Mouse (Mus musculus) limb, embryonic 11.5 days (tissue): ENCODE data around the gene Adcy2. TPM values are rescaled to one million over a fixed set of nuclear protein-coding genes. Genes with fewer than 3 reads are reported as not detected.
A peak's percentile ranks its signal among the peaks of the same experiment; 100 is the strongest.

Source experiments
- ATAC-seq: fragments of 200-750 bp; cut with Nextera tagmentation; 2 replicates; pipeline ENCODE4 v1.8.0; 2017; ENCODE audit warnings: low read depth; ENCODE audit not compliant: insufficient number of reproducible peaks, low FRiP score, low TSS enrichment
- DNase-seq: peaks from one replicate; pipeline ENCODE4 v3.0.0-alpha.2; 2015; ENCODE audit warnings: low spot score
- H3K27ac ChIP-seq: fragments of 300-500 bp; sonication (generic); replicated peaks from 2 replicates; pipeline ENCODE4 v1.5.1; 2014; ENCODE audit warnings: low read depth, mild to moderate bottlenecking, low read length
- H3K27me3 ChIP-seq: fragments of 300-500 bp; sonication (generic); 2 replicates; pipeline ENCODE4 v1.6.1; 2014; ENCODE audit warnings: mild to moderate bottlenecking, low read length, mixed read lengths; ENCODE audit not compliant: control insufficient read depth, insufficient read depth
- H3K36me3 ChIP-seq: fragments of 300-500 bp; sonication (generic); 2 replicates; pipeline ENCODE4 v1.6.1; 2014; ENCODE audit warnings: mild to moderate bottlenecking, low read length, moderate library complexity, mixed read lengths; ENCODE audit not compliant: control insufficient read depth, insufficient read depth
- H3K4me1 ChIP-seq: fragments of 300-500 bp; sonication (generic); 2 replicates; pipeline ENCODE4 v1.6.1; 2014; ENCODE audit warnings: low read length, mixed read lengths; ENCODE audit not compliant: control insufficient read depth, insufficient read depth
- H3K4me2 ChIP-seq: fragments of 300-500 bp; sonication (generic); 2 replicates; pipeline ENCODE4 v1.6.1; 2014; ENCODE audit warnings: low read depth, mild to moderate bottlenecking, moderate library complexity; ENCODE audit not compliant: severe bottlenecking
- H3K4me3 ChIP-seq: fragments of 300-500 bp; sonication (generic); 2 replicates; pipeline ENCODE4 v1.5.1; 2014; ENCODE audit warnings: low read depth, low read length
- H3K9ac ChIP-seq: fragments of 300-500 bp; sonication (generic); 2 replicates; pipeline ENCODE4 v1.6.1; 2014; ENCODE audit warnings: mild to moderate bottlenecking, low read length
- H3K9me3 ChIP-seq: fragments of 300-500 bp; sonication (generic); 2 replicates; pipeline ENCODE4 v1.6.1; 2016; ENCODE audit warnings: low read length; ENCODE audit not compliant: control insufficient read depth
- WGBS: fragments of 180-500 bp; shearing (Covaris S2); extraction: QIAGEN DNeasy Blood & Tissue Kit; methylation state at CpG from one replicate; pipeline ENCODE4 v1.1.7; 2014; 5-methylcytosine and 5-hydroxymethylcytosine counted together
- polyA plus RNA-seq: library from polyadenylated mRNA; unstranded; fragments of >200 nt; fragmentation: Nextera tagmentation; extraction: Ambion mirVana; gene quantifications from 2 replicates; pipeline ENCODE4 v1.2.1, GENCODE M21; 2014

Gene Adcy2
- polyA plus RNA-seq, 1 experiment from 2014 or later = 3.1 TPM

DNA sequence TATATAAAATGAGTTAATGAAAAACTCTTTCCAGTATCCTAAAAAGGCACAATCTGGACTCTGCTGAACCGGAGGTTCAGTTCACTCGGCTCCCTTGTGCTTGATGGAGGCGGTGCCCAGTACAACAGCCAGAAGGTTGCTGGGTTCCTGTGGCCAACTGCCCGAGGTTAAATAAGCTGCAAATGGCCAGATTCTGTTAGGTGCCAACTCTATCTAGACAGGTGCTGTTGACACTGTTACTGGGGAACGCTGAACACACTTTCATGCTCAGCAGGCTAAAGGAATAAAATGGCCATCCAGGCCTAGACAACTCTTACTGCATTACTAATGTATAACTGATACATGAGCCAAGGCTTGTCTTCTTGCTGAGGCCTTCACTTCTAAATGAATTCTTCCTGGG, 7.6 kb upstream of the Adcy2 start:
- Histone ChIP-seq H3K27me3 (no peaks in the 10 kb centered on the region), H3K4me1 (no peaks in the 10 kb centered on the region), H3K4me2 (no peak overlapping the region), H3K36me3 (no peaks in the 10 kb centered on the region), H3K9me3 (no peaks in the 10 kb centered on the region), H3K9ac (no peak overlapping the region), H3K4me3 (no peak overlapping the region), H3K27ac (no peak overlapping the region)
- no peak for ATAC-seq
- DNase-seq = no peak
- WGBS = 76% methylated on average over 5 of the region's 5 CpGs

DNA sequence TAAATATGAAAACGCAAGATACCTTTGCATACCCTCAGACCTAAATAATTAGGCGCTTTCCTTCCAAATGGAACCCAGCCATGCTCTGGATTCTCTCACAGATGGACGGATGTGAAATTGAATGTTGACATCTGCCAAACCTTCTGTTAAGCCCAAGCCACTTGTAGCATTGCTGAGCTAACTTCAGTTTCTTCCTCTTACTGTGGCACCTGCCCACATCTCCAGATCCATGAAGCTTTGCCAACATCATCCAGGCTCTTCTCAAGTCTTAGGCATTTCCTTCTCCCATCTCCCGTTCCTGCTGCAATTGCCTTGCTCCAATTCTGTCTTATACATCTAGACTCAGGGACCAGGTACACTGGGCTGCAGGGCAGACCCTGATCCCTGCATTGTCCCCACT, 6.8 kb upstream of the Adcy2 start:
- Histone ChIP-seq H3K4me2 (no peak overlapping the region), H3K4me3 (no peak overlapping the region), H3K27ac (no peak overlapping the region), H3K36me3 (no peaks in the 10 kb centered on the region), H3K4me1 (no peaks in the 10 kb centered on the region), H3K27me3 (no peaks in the 10 kb centered on the region), H3K9ac (no peak overlapping the region), H3K9me3 (no peaks in the 10 kb centered on the region)
- DNase-seq (no peak), ATAC-seq (no peak)
- 85% methylated on average over 4 of the region's 4 CpGs for WGBS

DNA sequence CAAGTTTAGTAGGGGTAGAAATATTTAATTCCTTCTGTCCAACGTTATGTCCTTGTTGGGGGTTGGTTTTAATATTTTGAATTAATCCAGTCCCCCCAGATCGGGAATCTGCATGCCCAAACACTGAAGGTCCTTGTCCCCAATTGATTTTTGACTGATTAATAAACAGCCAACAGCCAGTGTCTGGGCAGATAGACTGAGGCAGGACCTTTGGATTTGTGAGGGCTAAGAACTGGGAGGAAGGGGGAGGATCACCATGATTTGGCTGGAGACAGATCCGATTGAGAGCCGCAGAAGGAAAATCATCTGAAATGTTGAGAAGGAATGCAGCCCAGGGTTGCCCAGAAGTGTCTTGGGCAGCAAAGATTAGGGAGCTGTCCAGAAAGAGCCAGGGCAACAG, 5.1 kb upstream of the Adcy2 start:
- H3K4me3 ChIP-seq = no peak overlapping the region
- no peak for DNase-seq
- 0 out of 2 replicates have a peak, but pooled peaks cover 2% of the 10 kb centered on the region for H3K27me3 ChIP-seq
- no peak overlapping the region for H3K27ac ChIP-seq
- H3K9me3 ChIP-seq = no peaks in the 10 kb centered on the region
- no peaks in the 10 kb centered on the region for H3K4me1 ChIP-seq
- no peak overlapping the region for H3K4me2 ChIP-seq
- WGBS = 83% methylated on average over 4 of the region's 4 CpGs
- H3K36me3 ChIP-seq = no peaks in the 10 kb centered on the region
- no peak overlapping the region for H3K9ac ChIP-seq
- no peak for ATAC-seq

DNA sequence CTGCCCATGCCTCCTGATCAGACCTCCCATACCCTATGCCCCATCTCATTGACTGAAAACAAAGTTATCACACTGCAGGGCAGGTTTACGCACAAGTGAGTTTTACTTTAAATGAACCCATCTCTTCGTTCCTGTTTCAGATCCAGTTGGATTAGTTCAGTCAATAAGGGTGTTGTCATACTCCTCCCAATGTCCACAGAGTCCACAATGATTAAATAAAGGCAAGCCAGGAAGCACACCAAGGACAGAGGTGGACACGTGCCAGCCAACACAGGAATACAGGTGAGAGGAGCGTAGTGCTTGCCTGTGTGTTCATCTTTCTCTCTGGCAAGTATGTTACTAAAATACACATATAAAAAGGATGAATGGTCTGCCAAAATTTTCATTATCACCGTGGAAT, 3.3 kb upstream of the Adcy2 start:
- WGBS = 78% methylated on average over 5 of the region's 5 CpGs
- no peaks in the 10 kb centered on the region for H3K36me3 ChIP-seq
- ATAC-seq = no peak

DNA sequence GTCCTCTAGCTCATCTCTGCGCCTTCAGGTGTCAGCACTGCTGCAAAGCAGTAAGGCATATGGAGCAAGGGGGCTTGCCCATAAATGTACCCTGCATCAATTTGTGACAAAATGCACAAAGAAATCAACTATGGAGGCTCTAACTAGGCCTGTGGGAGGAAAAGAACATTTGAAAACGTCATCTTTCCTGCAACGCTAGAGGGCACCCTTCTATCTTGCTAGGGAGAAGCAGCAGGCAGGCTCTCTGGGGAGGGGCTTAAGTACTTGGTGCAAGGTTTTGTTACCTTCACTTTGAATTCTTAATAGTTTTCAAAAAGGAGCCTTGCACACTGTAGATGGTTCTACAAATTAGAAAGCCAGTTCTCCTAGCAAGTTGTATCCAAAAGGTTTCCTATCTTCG, 2.8 kb upstream of the Adcy2 start:
- Histone ChIP-seq H3K9me3 (no peaks in the 10 kb centered on the region), H3K27me3 (peaks cover 11% of the 10 kb centered on the region), H3K9ac (no peak overlapping the region), H3K27ac (no peak overlapping the region), H3K36me3 (no peaks in the 10 kb centered on the region), H3K4me2 (no peak overlapping the region), H3K4me1 (no peaks in the 10 kb centered on the region), H3K4me3 (no peak overlapping the region)
- ATAC-seq = no peak
- peak; percentile 71 for DNase-seq
- WGBS = 29% methylated on average over 4 of the region's 4 CpGs

More for the DNA sequence above, 3.3 kb upstream of the Adcy2 start:
- H3K9me3 ChIP-seq = no peaks in the 10 kb centered on the region
- peaks cover 11% of the 10 kb centered on the region for H3K27me3 ChIP-seq
- H3K4me3 ChIP-seq = no peak overlapping the region
- H3K27ac ChIP-seq = no peak overlapping the region
- DNase-seq = no peak
- no peaks in the 10 kb centered on the region for H3K4me1 ChIP-seq
- no peak overlapping the region for H3K9ac ChIP-seq
- no peak overlapping the region for H3K4me2 ChIP-seq

DNA sequence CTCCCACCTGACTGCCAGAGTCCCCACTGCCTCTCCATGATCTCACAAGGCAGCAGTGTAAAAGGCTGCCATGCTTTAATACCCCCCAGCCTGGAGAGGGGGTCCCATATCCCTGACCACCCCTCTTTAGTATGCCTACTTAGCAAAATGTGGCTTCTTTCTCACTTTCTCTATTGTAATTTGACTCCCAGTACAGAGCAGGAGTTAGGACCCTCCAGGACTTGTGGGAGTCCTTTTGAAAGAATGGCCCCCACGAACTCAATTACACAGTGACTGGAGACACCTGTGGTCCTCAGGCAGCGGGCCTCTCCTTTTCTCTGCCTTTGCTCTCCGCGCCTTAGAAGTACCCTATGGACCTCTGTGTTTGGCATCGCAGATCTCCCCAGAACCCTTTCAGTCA, 485 bp upstream of the Adcy2 start:
- Histone ChIP-seq H3K27ac (no peak overlapping the region), H3K36me3 (no peaks in the 10 kb centered on the region), H3K4me1 (no peaks in the 10 kb centered on the region), H3K9me3 (no peaks in the 10 kb centered on the region), H3K4me3 (peak overlapping the region; percentile 55), H3K9ac (no peak overlapping the region), H3K27me3 (peaks cover 11% of the 10 kb centered on the region), H3K4me2 (peak overlapping the region; percentile 93)
- WGBS = 47% methylated on average over 5 of the region's 5 CpGs
- peak; percentile 17; the same call in 1 of the 2 replicates for ATAC-seq
- no peak for DNase-seq

DNA sequence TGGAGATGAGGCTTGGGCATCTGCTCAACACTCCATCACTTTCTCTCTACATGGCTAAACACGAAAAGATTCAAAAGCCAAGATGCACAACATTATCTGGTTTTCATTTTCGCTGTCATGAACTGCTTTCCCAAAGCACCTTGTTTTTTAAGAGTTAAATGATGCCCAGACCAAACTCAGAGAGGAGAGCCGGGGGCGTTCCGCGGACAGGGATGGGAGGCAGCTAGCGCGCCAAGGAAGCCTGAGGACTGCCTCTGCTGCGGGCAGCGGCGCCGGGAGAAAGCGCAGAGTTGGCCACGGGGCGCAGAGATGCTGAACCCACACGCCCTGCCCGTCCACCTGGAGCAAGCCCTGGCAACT, 803 bp downstream of the Adcy2 start:
- no peak for DNase-seq
- WGBS = under 1% methylated on average over 17 of the region's 17 CpGs

DNA sequence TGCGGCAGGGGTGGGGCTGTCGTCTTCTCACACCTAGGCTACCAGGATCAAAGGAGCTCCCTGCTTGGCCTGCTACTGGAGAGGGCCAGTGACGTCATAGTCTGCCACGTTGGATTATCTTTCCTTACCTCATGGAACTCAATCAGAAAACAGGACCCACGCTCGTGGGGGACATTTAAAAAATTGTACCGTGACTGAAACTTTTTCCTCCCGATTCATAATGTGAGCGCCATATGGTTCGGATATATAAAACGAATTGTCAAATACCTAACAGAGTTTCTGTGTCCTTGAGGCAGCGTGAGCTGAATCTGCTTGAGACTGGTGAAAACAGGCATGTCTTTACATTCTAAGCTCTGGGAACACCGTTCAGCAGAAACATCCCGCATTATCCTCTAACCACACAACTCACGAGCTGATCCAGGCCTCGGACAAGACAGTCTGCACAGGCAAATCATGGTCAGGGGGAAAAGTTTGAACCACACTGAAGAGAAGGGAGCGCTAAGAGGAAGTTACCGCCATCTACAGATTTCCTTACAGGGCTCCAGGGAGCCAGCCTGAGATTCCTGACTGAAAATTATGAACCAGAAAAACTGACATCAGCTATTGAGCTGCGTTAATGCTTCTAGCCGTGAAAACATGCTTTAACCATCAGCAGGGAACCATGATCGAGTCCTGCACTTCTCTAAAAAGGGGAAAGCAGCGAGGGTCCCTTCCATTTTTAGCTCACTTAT, 1.4 kb downstream of the Adcy2 start:
- H3K27ac ChIP-seq = no peak overlapping the region

More for the DNA sequence above, 803 bp downstream of the Adcy2 start:
- Histone ChIP-seq H3K27ac (no peak overlapping the region), H3K4me1 (no peaks in the 10 kb centered on the region), H3K4me2 (peak overlapping the region; percentile 93), H3K4me3 (peak overlapping the region; percentile 55), H3K27me3 (peaks cover 11% of the 10 kb centered on the region), H3K9me3 (0 out of 2 replicates have a peak, but pooled peaks cover 2% of the 10 kb centered on the region), H3K9ac (peak overlapping the region; percentile 70), H3K36me3 (no peaks in the 10 kb centered on the region)
- ATAC-seq = peak; percentile 12; the same call in 1 of the 2 replicates

More for the DNA sequence above, 1.4 kb downstream of the Adcy2 start:
- DNase-seq = peak; percentile 49
- peak overlapping the region; percentile 55 for H3K4me3 ChIP-seq
- H3K36me3 ChIP-seq = no peaks in the 10 kb centered on the region
- 0 out of 2 replicates have a peak, but pooled peaks cover 2% of the 10 kb centered on the region for H3K9me3 ChIP-seq
- peaks cover 11% of the 10 kb centered on the region for H3K27me3 ChIP-seq
- ATAC-seq = no peak
- no peaks in the 10 kb centered on the region for H3K4me1 ChIP-seq
- WGBS = 5% methylated on average over 22 of the region's 22 CpGs
- H3K9ac ChIP-seq = no peak overlapping the region; the same call in 1 of the 2 replicates
- peak overlapping the region; percentile 93 for H3K4me2 ChIP-seq
